ENCODE assay signal across 20 mouse cellular contexts in the genomic region with DNA sequence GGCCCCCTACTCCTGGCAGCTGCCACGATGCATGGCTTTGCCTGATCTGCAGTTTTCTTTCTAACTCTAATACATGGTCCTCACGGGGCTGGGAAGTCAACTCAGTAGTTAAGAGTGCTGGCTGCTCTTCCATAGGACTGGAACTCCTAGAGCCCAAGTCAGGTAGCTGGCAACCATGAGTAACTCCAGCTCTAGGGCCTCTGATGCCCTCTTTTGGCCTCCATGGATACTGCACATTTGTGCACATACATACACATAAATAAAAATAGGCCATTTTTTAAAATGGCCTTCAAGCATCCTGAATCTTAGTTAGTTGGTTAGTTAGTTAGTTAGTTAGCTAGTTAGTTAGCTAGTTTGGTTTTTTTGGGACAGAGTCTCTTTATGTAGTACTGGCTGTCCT. TPM values are rescaled to one million over a fixed set of nuclear protein-coding genes. Genes with fewer than 3 reads are reported as not detected.
DNase-seq lines count a peak whose midpoint lies in the region; ATAC-seq lines count a peak whose summit lies in the region.
"Had no signal": no experiment of that assay in that cellular context is flagged by ENCODE, and none has a peak within 500 bp of the region (broad histone marks: within the 10 kb centered on the region; RNA-seq: fewer than 3 reads in every experiment).

No protein-coding gene starts in this region.

- intact Hi-C loops in left cerebral cortex, postnatal 36 days (cut with DNase I) = no loop called here

- 0 out of 2 replicates have a peak, but pooled peaks have one; percentile 31 for ATAC-seq in common myeloid progenitor, adult 5-6 weeks (replicated peaks; ENCODE audit: low read depth, poor library complexity, severe bottlenecking)
- ATAC-seq: CD4-positive, CD25-positive, alpha-beta regulatory T cell, adult 4 months; forebrain, postnatal 0 days; hindbrain, embryonic 16.5 days had no signal

- DNase-seq in thymus, postnatal 4 days = peak; percentile 16
- no peak for DNase-seq in thymus, postnatal 10 days (ENCODE audit: low spot score in 2 of 2)
- DNase-seq in ES-CJ7 (ENCODE audit: low read depth, low spot score) = peak; percentile 63
- DNase-seq in left cerebral cortex, postnatal 36 days (ENCODE audit: low spot score in 2 of 2) = no peak
- no peak for DNase-seq in urinary bladder, postnatal 25 days (ENCODE audit: low spot score)
- no peak for DNase-seq in gastrocnemius, adult 8-10 months (ENCODE audit: low spot score in 2 of 2)
- DNase-seq: adrenal gland, postnatal 36 days; cerebellum, adult 11 months; cerebellum, adult 9-11 months; forebrain, postnatal 0 days; gastrocnemius, postnatal 36 days; kidney, adult 2 months; kidney, postnatal 10 days; lung, postnatal 4 days; thymus, postnatal 36 days had no signal

RNA-seq across cellular contexts. Expression of a gene that starts 9.3 kb away (rescaled TPM):
- 13.3 and 14.2 TPM in 2 replicates for total RNA-seq in common myeloid progenitor, adult 5-6 weeks (2017)
- total RNA-seq in left cerebral cortex, postnatal 36 days (2021) = 1 to 10 TPM in 1 of 2 experiments, under 1 TPM in 1; 0.79 to 2.3 TPM
- total RNA-seq in gastrocnemius, adult 8-10 months (2022) = 1 to 10 TPM in 3 of 4 experiments, under 1 TPM in 1; 0.53 to 1.8 (median 1.3) TPM

RNA-seq across cellular contexts. Expression of a gene that starts 17.0 kb away (rescaled TPM):
- 4.1 and 5.6 TPM in 2 replicates for total RNA-seq in common myeloid progenitor, adult 5-6 weeks (2017)
- total RNA-seq in left cerebral cortex, postnatal 36 days (2021) = not detected
- total RNA-seq in gastrocnemius, adult 8-10 months (2022) = not detected
- total RNA-seq: adrenal gland, postnatal 36 days; forebrain, postnatal 0 days; gastrocnemius, postnatal 36 days; layer of hippocampus, postnatal 14 days had no signal

RNA-seq across cellular contexts. Expression of a gene that starts 33.3 kb away (rescaled TPM):
- total RNA-seq in common myeloid progenitor, adult 5-6 weeks (2017) = not detected in 2 replicates
- total RNA-seq in left cerebral cortex, postnatal 36 days (2021) = not detected
- not detected for total RNA-seq in gastrocnemius, adult 8-10 months (2022)
- total RNA-seq: adrenal gland, postnatal 36 days; forebrain, postnatal 0 days; gastrocnemius, postnatal 36 days; hematopoietic stem cell, adult 5-6 weeks; layer of hippocampus, postnatal 14 days had no signal

RNA-seq across cellular contexts. Expression of a gene that starts 39.3 kb away (rescaled TPM):
- not detected in 2 replicates for total RNA-seq in common myeloid progenitor, adult 5-6 weeks (2017)
- not detected for total RNA-seq in left cerebral cortex, postnatal 36 days (2021)
- total RNA-seq in gastrocnemius, adult 8-10 months (2022) = not detected
- total RNA-seq: adrenal gland, postnatal 36 days; gastrocnemius, postnatal 36 days; hematopoietic stem cell, adult 5-6 weeks; layer of hippocampus, postnatal 14 days had no signal

Comparison
In these comparisons a context has a peak if more than half of its experiments do, and no peak if none do; other contexts are left out.
1. DNase-seq: peak in thymus, postnatal 4 days (single experiment) and ES-CJ7 (single experiment); none in thymus, postnatal 10 days (0 of 2), left cerebral cortex, postnatal 36 days (0 of 2), urinary bladder, postnatal 25 days (single experiment) and gastrocnemius, adult 8-10 months (0 of 2).